Mouse (Mus musculus) left cerebral cortex, adult 9 months (tissue): ENCODE measurements around the gene Nfkbie.

Experiments
- DNase-seq, 2 experiments: peaks; one replicate each; pipeline ENCODE4 v3.0.0; 2022; ENCODE audit warnings: low spot score in 2 of 2

Gene Nfkbie

DNA sequence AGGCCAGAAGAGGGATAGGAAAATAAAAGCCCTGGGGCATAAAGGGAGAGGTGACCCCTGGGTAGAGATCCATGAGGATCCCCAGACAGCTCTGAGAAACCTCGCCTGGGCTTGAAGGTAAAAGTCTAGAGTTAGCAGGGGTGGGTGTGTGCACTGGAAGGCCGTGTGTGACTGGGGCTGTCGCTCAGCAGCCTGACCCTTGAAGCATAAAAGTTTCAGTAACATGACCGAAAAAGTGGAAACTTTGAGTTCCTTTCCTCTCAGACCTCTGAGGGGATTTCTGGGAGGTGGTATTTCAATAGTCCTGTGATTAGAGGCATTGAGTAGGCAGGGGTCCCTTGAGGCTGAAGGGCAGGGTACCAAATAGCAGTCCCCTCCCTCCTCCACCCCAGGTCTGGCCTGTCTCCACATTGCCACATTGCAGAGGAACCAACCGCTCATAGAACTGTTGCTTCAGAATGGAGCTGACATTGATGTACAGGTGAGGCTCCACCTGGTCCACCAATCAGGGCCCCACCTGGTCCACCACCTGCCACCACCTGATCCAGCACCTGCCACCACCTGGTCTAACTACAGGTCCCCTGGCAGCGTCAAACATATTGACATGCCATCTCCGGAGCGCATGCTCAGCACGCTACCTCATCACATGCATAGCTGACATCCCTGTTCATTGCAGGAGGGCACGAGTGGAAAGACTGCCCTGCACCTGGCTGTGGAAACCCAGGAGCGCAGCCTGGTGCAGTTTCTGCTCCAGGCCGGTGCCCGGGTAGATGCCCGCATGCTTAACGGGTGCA, 4.4 kb downstream of the Nfkbie start:
- DNase-seq = no peak

DNA sequence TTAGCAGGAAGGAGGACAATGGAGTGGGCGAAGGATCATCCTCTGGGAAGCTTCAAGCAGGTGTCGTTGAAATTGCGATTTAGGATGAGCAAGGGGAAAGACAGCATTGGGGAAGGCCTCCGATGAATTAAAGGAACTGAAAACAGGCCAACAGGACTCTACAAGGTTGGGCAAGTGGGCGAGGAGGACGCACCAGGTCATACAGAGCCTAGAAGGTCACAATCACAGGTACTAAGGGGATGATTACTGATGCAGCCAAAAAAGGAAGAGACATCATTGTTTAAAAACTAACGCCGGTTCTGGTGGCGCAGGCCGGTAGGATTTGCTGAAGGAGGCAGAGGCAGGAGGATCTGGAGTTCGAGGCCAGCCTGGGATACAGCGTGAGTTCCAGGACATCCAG, 7.7 kb downstream of the Nfkbie start:
- DNase-seq = no peak

DNA sequence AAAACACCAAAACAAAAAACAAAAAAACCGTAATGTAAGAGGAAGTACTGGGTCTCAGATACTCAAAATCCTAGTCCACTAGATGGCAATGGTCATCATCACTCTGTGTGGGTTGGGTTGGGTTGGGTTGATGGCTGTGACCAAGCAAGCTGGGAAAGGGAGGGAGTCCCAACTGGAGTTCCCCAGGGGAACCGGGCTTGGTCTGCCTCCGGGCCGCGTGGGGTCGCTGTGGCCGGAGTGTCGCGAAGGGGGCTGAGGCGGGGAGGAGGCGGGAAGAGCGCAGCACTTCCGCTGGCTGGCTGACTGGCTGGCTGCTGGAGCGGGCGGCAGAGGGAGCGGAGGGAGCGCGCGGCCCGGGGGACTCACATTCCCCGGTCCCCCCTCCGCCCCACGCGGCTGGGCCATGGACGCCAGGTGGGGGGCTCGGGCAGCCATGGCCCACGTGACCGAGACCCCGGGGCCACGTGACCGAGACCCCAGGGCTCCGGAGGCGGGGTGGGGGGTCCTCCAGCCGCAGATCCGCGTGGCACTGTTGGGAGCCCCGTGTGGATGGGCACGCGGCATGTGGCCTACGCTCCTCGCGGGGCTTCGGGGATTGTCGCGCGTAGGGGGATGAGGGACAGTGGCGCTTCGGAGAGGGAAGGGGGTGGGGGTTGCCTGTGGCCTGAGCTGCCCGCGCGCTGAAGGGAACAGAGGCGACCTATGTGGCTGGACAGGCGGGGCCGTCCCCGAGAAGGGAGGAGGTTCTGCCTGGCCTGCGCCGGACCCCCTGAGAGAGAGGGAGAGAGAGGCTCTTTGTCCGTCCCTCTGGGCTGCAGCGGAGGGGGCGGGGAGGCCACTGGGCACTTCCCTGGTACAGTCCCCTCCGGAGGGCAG, 8.4 kb downstream of the Nfkbie start, which contains the start of gene Slc35b2:
TSS of gene Slc35b2 (plus strand) at position 220 of the 876 bp plus-strand sequence.
- peak; percentile 75 to 90 for DNase-seq

DNA sequence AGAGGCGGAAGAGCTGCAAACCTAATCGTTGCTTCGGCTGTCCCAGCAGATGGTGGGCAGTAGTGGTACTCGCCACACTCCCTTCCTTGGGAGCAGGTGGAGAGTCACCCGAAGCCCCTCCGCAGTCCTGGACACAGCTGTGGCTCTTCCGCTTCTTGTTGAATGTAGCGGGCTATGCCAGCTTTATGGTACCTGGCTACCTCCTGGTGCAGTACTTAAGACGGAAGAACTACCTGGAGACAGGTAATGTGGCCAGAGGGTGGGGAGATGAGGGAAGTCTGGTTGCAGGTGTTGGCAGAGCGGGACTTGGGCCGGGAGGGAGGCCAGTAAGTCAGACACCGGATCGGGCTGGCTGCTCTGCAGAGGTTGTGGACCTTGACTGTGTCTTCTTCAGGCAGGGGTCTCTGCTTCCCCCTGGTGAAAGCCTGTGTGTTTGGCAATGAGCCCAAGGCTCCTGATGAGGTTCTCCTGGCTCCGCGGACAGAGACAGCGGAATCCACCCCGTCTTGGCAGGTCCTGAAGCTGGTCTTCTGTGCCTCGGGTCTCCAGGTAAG, 9.1 kb downstream of the Nfkbie start:
- no peak for DNase-seq

DNA sequence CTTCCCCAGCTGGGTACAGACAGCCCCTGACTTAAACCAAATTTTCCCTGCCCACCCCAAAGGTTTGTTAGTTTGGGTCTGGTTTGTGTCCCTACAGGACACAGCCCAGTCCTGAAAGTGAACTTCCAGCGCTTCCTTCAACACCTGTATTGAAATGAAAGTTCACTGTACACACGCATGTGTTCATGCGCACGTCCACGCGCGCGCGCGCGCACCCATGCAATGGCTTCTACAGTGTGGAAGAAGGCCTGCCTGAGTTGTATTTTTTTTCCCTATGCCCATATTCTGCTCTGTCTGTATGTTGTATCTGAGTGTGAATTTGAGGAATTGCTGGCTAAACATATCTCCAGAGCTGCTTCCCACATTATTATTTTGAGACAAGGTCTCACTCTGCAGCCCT, 9.6 kb downstream of the Nfkbie start:
- no peak for DNase-seq

DNA sequence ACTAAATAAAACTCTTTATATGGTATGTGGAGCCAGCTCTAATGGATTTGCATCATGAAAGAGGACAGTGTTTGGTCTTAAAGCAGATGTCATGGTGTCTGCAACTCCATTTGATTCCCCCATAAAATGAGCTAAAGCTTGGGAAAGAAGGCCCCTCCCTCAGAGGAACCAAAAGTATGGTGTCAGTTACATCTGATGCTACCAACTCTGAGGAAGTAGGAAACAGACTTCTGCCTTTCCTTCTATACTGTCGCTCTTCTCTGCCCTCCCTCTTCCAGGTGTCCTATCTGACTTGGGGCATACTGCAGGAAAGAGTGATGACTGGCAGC, 10.5 kb downstream of the Nfkbie start:
- DNase-seq = no peak

DNA sequence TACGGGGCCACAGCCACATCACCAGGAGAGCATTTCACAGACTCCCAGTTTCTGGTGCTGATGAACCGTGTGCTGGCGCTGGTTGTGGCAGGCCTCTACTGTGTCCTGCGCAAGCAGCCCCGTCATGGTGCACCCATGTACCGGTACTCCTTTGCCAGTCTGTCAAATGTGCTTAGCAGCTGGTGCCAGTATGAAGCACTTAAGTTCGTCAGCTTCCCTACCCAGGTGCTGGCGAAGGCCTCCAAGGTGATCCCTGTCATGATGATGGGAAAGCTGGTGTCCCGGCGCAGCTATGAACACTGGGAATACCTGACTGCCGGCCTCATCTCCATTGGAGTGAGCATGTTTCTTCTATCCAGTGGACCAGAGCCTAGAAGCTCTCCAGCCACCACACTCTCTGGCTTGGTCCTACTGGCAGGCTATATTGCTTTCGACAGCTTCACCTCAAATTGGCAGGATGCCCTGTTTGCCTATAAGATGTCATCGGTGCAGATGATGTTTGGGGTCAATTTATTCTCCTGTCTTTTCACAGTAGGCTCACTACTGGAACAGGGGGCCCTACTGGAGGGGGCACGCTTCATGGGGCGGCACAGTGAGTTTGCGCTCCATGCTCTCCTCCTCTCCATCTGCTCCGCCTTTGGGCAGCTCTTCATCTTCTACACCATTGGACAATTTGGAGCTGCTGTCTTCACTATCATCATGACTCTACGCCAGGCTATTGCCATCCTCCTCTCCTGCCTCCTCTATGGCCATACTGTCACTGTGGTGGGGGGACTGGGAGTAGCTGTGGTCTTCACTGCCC, 11.1 kb downstream of the Nfkbie start:
- no peak for DNase-seq

DNA sequence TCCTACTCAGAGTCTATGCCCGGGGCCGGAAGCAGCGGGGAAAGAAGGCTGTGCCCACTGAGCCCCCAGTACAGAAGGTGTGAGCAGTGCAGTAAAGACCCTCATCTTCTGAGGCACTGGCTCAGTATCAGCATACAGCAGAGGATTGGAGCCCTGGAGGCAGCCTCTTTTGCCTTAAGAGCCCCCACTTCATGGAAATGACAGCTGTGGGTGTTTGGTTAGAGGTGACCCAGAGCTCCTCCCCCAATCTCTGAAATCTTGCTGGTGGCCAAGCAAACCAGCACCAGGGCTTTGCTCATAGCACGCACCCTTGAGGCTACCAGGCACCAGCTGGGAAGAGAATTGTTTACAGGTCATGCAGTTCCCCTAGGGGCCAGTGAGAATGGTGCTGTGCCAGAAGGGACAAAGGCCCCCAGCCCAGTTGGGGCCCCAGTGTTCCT, 11.7 kb downstream of the Nfkbie start:
- DNase-seq = no peak

DNA sequence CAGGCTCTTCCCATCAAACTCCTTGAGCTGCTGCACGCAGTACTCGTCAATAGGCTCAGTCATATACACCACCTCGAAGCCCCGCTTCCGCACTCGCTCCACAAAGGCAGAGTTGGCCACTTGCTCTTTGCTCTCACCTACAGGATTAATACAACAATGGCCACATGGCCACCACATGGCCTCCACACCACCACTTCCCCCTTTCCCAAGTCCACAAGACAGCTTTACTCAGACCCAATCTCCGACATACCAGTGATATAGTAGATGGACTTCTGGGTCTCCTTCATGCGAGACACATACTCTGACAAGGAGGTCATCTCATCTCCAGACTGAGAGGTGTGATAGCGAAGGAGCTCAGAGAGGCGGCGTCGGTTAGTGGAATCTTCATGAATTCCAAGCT, 13.5 kb downstream of the Nfkbie start:
- no peak for DNase-seq

DNA sequence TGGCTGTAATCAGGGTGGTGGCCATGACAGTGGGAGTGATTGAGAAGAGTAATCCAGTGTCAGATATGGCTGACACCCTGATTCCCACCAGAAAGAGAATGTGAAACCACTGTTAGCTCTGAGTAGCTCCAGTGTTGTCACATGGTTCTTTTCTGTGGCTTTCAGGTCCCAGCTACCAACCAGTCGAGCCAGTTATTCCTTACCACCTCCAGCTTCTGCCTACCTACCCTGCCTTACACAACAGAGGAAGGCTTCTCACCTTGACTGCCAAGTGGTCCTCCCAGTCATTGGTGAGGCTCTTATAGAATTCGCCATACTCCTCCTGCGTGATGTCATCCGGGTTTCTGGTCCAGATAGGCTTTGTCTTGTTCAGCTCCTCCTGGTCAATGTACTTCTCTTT, 14.5 kb downstream of the Nfkbie start:
- DNase-seq = no peak

DNA sequence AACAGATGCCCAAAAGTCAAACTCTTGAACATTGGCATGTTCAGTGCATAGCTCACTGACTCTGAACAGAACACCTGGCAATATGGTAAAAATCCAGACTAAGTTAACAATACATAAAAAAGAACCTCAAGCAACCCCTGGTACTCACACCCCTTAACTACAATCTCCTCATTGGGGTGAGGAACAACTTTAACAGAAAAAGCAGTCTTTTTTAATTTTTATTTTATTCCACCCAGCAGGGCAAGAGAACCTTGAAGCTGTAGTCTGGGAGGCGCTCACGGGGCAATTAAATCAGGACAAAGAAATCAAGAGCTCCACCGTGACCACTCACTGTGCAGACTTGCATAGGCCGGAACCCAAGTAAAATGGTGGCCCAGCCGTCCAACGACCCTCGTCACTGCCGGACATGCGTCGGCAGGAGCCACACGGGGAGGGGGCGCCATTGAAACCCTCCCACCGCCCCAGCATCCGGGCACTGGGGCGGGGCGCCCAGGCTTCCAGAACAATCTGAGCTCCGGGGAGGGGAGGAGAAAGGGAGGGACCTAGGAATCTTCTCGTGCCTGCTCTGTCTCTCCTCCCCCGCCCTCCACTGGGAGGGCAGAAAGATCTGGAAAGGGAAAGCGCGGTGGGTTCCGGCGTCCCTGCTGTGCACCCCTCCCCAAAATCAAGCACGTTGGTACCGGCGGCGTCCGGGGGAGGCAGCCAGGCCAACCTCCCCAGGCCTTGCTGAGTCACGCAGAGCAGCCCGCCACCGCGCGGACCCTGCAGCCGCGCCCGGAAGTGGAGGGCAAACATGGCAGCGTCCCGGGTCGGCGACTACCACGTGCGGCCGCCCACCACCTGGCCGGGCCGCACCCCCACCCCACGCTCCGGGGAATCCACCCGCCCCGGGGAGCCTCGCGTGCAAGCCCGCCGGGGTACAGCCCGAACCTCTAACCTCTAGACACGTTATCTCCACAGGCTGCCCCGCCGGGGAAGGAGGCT, 16.9 kb downstream of the Nfkbie start:
- peak in 1 of 2 experiments; percentile 75 for DNase-seq

DNA sequence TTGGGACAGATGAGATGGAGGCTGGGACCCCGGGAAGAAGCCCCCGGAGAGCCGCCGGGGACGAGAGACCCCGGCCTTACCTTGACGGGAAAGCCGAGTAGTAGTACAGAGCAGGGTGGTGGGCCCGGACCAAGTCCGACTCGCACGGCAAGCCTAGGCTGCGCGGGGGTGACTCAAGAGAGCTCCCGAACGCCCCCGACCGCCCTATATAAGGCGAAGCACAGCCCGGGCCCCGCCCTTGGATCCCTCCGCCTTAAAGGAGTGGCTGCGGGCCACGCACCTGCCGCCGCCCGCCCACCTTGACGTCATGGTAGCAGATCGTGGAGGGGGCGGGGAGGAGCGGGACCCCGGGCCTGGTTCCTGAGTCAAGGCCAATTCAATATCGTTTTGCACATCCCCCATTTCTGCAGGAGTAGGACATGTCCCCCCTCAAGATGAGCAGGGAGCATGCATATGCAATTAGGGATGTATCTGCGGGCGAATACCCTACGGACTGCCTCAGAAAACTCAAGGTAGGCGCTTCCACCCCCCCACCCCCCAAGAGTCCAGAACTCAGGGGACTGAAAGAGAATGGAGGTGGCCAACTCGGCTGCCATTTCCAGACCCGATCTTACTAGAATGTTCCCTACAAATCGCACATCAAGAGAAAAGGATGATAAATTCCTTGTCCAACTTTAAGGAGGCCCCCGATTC, 17.7 kb downstream of the Nfkbie start, which contains the start of gene Hsp90ab1:
TSS of gene Hsp90ab1 (minus strand) at position 185 of the 693 bp plus-strand sequence.
- peak; percentile 94 to 99 for DNase-seq

DNA sequence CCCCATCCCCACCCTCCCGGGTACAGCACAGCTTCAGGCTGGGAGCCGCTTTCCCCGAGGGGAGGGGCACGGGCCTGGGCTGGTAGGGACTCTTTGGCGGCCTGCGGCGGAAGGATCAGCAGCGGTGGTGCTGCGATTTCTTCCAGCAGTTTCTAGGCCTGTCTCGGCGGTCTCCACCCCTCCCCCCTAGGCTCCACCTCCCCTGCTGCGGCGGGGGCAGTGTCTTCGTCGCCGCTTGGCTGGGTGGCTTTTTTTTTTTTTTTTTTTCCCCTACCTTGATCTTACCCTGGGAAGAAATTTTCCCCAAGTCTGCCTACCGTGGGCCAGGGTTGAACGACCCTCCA, 18.2 kb downstream of the Nfkbie start:
- peak; percentile 89 to 98 for DNase-seq

DNA sequence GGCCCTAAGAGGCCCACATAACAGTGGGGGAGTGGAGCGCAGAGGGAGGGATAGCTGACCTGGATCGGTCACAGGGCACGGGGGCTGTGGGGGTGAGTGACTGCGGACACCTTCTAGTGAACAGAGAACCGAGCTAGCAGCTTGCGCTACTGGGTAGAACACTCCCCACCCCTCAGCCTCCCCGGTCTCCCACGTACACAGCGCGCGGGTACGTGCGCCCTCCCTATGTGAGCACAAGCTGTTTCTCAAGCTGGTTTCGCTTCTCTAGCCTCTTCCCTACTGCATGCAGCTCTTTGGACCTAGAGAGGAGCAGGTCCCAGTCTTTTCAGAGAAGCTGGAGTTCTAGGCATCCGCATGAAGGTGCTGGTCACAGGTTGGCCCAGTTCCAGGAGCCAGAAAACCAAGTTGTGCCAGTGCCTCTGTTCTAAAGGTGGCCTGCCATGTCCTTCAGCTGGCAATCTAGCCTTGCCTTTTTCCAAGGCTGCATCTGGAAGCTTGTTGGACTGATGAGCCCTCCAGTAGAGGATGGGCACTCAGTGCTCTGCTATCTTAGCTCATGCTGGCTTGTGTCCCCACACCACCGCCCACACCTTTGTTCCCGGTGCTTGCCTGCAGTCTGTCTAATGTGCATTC, 18.7 kb downstream of the Nfkbie start:
- peak; percentile 74 to 86 for DNase-seq

DNA sequence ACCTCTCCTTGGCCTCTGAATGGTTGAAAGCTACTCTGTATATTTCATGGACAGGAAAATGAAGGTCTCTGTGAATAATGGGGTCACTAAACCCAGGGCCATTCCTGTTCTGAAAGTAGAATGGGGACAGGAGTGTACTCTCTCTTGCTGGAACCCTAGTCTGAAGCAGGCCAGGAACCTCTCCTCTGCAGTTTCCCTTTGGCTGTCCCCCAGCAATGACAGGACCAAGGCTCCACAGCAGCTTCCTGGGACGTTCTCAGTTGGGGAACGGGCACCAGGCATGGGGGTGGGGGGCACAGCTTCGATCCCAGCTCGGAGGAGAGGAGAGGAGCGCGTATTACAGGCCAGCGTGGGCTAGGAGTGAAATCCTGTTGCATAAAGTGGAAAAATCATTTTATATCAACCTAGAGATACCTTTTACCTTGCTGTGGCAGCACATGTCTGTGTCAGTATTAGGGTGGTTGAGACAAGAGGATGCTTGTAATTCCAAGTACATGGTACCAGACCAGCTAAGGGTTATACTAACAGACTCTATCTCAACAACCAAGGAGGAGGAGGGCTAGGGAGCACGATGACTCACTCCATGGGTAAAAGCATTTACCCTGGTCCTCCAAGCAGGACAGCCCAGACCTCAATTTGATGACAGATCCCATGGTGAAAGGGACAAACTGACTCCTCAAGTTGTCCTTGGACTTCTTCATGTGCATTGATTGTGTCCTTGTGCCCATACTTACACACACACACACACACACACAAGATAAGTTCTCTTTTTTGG, 19.8 kb downstream of the Nfkbie start:
- no peak for DNase-seq

DNA sequence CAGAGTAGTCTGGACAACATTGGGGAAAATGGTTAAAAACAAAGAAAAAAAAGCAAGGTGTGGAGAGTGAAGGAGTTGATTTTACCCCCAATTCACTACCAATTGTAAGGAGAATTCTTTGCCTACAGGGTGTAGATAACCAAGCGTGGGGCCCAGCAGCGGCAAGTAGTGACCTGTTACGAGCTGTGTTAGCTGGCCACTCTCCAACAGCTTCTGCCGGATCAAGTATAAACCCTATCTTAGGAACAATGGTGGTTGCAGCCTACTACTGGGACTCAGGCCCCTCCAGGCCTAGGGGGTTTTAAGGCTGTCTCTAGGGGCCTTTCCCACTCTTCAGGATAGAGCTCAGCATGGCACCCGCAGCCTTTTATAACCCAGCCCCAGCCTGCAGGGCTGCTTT, 22.7 kb downstream of the Nfkbie start:
- no peak for DNase-seq

DNA sequence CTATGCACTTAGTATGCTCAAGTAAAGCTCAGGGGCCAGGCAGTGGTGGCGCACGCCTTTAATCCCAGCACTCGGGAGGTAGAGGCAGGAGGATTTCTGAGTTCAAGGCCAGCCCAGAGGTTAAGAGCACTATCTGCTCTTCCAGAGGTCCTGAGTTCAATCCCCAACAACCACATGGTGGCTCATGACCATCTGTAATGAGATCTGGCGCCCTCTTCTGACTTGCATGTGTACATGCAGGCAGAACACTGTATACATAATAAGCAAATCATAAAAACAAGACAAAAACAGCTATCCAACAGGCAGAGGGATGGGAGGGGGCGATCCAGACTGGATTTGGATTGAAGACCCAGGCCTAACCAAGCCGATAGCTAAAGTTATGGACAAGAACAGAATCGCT, 23.3 kb downstream of the Nfkbie start:
- DNase-seq = no peak

DNA sequence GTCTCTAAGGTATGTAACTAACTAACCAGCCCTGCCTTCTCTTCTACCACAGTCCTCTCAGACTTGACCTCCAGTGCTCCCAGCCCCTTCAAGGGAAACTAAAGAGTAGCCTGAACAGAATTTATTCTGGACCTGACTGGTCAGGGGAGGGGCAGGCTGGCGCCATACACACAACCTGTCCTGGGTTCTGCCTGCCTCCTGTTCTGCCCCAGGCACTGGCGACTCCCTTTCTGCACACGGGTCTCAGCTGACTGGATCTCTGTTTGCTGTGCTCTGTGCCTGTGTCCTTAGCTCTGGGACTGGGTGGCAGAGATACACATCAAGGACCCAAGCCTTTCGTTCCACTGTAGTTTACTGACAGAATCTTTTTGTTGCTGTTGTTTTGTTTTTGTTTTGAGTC, 24.1 kb downstream of the Nfkbie start:
- no peak for DNase-seq
